Mouse (Mus musculus) heart, postnatal 14 days (tissue): ENCODE measurements at regions not wholly inside any gene's neighbourhood (a gene's known extent, or its start where the extent isn't known, plus 50 kb on each side); places are given as distances from the start of the nearest gene placed in this dataset.

Source experiments
- DNase-seq, 2 experiments: peaks; one replicate each; pipeline ENCODE4 v3.0.0; 2021 to 2022
- intact Hi-C: fragments of 180-260 bp; cut with DNase I; formaldehyde crosslinking; loops from one replicate; pipeline ENCODE4 v1.15.1; 2025

DNA sequence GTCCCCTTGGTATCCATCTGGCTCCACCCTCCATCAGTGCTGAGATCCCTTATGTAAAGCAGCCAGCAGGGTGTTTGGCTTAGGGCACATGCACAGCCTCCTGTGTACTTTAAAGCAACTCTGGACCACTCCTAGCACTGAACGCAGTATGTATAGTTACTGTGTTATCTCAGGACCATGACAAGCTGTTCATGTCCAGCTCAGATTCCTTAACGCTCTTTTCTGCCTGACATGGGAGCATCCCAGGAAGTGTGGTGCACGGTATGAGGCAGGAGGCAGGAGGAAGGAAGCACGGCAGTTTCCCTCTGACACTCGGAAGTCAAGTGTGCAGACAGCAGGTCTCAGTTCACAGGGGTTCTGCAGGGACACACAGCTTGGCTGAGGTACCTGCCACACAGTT, 163.1 kb upstream of the Msx2 start:
- no peak for DNase-seq
- intact Hi-C loops = no loop called here

DNA sequence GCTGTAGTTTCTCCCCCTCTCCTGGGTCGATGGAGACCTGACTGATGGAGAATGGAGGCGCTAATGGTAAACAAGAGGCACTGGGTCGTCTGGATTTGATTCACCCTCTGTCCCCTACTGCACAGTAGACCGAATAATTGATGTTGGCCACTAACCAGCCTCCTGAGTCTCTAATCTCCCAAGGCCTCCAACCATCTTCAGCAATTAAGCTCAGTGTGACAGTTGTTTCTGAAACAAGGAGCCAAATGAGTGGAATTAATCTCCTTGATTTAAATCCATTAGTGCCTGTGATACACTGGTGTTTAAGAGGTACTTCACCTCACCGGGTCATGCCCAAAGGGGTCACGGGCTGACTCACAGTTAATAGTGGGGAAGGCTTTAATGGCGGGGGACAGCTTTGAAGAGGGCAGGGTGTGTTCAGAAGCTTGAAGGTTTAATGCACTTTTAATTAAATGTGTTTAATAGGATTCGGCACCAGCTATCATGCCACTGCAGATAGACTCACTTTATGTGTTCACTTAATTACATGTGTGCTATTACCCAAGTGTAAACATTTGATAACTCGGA, 161.8 kb upstream of the Msx2 start:
- intact Hi-C loops = no loop called here
- DNase-seq = no peak

DNA sequence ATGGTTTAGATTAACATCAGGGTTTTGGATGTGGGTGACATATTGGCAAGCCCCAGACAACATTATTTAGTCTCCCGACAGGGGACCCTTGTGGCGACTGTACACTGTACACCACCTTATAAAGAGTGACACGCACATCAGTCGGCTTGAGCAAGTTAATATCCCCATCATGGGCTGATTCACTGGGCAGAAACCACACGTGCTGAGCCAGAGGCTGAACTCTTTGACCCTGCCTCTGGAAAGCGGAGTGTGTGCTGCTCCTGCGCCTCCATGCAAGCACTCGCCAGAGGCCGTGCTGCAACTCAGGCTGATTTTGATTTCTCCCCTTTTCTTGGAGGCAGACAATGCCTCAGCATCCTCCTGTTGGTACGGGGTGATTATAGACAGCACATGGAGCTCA, 125.2 kb upstream of the Msx2 start:
- no peak for DNase-seq
- intact Hi-C loops = no loop called here

DNA sequence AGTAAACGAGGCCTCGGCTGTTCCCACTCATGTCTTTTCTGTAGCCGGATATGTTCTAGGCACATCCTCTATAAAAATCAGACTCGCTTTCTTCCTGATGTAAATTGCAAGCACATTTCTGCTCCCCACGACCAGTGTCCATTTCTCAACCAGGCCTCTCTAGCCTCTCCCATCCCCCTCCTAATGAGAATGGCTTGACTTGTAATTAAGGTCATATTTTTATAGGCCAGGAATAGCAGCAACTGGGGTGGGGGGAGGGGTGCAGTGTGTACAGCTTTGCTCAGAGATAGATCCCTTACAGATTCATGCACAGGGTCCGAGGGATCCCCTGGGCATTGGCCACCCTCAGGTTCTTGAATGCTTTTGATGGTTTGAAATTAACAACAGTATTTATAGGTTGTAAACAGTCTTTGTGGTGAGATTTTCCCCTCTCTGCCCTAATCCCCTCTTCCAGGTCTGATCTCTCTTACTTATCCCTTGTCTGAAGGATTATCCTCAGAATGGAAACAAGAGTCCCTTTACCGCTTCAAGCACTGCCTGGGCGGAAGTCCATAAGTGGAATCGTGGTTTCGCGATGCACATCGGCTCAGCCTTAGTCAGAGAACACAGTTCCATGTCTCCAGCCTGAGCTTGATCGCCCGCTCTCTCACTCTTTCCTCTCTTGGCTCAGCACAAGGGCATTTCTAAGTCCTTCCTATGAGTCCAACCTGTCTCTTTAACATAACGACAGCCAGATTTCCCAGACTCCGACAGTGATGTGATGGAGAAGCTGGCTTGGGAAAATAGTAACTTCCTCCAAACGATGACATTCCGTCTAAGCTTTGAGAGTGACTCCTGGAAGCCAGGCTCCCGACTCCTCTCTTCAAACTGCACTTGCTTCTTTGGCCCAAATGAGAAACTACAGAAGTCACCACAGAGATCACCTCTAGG, 124.3 kb upstream of the Msx2 start:
- intact Hi-C loops = no loop called here
- DNase-seq = no peak

DNA sequence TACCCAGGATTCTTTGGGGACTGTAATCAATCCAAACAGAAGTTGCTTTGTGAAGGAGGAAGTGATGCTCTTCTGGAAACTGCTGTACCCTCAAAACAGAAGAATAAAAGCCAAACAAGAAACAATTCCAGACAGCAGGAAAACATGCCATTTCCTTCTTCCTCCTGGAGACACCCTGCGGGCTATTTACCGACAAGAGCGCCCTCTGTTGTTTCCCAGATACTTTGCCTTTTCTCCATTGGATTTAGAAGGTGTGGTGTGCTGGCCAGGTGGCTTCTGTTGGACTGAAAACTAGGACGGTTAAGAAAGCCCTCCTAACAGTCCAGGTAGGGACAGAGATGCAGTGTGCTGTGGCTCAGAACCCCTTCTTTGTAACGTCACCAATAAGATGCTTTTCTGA, 119.9 kb upstream of the Msx2 start:
- DNase-seq = peak in 1 of 2 experiments; percentile 16
- intact Hi-C loops = loop anchor here (5.0 kb wide), 1 partner anchor 130 kb away; no protein-coding TSS in a partner anchor

DNA sequence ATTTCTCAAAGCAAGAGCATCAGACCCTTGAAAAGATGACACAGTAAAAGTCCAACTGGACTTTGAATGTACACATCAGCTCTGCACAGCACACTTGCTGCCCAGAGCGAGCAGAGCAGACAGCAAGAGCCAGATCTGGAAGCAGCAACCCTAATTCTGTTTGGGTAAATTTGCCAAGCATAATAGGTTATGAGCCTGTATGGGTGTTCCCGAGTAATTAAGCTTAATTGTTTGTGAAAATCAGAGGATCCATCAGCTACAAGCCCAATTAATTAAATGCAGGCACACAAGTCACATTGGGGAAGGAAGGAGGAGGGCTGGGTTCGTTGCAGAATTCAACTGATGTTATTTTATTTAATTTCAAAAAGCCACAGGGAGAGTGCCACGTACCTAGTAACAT, 113.9 kb upstream of the Msx2 start:
- intact Hi-C loops = no loop called here
- no peak for DNase-seq

DNA sequence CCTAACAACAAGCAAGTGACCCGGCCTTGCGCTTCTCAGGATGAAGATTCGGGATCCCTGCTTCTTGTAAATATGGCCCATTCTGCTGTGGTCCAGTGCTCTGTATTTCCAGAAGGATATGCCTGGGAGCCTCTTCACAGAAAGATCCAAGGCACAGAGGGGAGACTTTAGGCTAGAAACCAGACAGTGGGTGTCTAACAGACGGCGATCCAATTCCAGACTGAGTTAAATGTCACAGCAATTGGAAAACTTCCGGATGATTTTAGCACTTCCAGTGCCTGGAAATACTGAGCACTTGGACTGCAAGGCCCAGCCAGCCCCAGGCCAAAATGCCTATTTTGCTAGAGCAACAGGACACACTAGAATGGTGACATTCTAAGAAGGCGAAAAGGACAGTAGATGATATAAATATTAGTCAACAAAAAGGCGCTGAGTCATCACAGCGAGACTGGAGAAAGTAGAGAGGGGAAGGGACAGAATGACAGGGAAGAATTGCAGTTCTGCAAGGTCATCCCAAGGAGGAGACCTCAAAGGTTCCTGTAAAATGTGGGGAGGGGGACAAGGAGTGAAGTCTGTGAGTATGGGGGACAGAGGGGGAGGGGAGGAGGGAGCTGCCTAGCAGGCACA, 111.7 kb upstream of the Msx2 start:
- no peak for DNase-seq
- intact Hi-C loops = no loop called here

DNA sequence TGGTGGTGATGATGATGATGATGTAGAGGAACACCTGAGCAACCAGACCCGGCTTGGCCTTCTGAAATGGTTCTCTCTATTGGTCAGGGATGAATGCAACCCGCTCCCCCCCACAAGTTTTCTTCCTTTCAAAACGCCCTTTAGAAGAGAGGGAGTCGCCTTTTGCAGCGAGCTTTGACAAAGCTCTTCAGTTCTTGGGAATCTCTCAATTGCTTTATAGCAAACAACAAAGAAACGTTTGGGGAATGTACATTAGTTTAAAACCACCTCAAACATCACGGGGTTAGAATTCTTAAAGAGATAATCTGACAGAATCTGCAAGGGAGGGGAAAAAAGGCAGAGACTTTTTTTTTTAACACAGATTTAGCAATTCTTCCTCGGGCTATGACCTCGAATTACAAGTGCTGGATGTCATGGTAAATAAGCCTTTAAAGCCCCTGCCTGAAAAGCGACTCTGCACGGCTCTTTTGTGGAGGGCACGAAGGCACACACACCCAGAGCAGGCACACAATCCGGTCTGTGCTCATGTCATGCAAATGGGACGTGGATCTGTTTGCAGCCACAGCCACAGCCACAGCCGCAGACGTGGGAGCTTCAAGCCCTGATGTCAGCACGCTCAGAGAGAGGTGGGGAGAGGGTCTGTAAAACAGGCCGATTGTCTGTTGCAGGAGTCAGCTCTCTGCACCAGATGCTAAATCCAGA, 81.2 kb upstream of the Msx2 start:
- no peak for DNase-seq
- intact Hi-C loops = no loop called here

DNA sequence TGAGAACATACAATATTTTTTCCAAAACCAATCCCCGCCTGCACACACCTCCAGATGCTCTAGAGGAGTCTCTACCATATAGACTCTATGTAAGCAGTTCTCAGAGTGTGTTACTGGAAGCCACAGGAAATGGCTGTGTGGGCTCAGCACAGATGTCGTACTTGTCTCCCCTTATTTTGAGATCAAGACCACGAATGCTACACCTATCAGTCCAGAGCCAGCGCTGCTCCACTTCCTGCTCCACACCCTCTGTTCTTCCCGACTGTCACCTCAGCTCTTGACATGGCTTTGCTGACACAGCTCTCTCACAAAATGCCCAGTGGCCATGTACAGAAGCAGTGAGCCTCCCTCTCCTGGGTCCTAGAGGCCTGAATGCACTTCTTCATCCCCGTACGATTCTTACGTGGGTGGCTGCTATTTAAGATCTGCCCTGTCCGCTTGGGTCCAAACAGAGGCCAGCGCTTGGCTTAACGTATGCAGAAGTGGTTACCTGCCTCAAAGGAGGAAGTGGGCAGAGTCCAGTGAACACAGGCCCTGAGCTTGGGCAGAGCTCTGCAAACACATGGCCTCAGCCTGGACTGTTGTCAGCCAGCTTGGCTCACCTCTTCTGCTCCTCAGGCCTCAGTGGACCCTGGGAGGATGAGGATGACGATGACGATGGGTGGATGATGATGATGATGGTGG, 80.5 kb upstream of the Msx2 start:
- intact Hi-C loops = no loop called here

DNA sequence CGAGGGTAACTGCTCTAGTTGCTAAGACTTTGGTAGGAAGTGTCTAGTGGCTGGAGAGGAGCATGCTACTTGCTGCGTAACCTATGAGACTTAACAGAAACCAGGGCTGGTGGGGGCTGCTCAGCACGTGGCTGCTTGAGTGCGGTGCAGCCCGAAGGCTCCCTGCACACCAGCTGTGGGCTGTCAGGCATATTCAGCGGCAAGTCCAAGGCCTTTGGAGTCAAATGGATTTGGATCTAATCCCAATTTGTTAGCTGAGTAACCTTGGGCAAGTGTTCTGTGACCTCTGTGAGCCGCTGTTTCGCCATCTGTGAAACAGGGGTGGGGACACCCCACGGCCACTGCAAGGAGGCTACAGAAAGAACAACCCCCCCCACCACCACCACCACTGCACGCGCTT, 75.5 kb upstream of the Msx2 start:
- peak; percentile 9 to 33 for DNase-seq
- intact Hi-C loops = no loop called here

More for the DNA sequence above, 80.5 kb upstream of the Msx2 start:
- DNase-seq = no peak

DNA sequence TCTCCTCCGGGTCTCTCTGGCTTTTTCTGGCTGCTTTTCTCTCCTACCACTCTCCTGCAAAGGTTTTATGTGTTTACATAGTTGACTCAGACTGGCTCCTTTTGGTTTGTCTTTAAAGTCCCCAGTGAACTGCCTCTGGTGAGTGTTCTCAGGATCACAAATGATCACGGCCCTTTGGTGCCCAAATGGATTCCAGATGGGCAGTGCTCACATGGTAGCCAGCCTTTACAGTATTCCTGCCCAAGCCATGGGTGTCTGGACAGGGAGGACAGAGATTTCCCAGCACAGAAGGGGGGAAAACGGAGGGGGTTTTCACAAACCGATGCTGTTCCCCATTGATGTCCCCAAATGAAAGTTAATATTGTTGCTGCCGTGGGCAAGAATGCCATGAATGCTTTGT, 70.4 kb upstream of the Msx2 start:
- intact Hi-C loops = no loop called here
- DNase-seq = no peak

DNA sequence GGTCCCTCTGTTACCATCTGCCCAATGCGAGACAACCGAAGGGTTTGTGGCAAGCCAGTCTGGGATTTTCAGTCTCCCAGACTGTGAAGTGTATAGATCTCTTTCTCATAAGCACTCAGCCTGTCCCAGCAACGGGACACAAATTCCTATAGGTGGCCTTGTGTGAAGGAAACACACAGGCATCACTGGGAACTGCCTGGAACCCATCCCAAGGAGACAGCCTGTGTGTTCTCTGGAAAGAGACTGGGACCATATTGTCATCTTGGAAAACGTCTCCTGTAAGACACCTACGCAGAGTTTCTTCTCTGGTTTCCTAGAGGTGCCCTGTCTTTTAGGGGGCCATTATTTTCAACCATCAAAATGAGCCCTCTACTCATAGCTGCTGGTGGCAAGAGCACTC, 66.9 kb upstream of the Msx2 start:
- intact Hi-C loops = no loop called here
- no peak for DNase-seq

DNA sequence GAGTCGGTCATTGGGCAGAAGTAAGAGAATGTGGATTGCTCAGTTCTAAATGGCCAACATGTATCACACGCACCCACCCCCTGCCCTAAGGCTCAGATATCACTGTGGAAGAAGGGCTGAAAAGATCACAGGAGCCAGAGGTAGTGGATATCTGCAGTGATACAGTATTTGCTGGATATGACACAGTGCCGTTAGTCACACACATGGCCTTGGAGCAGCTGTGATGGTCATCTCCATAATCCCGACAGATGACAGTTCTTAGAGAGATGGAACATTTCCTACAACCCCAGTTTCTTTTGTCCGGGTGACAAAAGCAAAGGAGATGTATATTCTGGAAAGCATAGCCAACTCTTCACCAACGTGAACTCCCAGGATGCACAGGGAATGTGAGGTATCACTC, 65.1 kb upstream of the Msx2 start:
- no peak for DNase-seq
- intact Hi-C loops = no loop called here

DNA sequence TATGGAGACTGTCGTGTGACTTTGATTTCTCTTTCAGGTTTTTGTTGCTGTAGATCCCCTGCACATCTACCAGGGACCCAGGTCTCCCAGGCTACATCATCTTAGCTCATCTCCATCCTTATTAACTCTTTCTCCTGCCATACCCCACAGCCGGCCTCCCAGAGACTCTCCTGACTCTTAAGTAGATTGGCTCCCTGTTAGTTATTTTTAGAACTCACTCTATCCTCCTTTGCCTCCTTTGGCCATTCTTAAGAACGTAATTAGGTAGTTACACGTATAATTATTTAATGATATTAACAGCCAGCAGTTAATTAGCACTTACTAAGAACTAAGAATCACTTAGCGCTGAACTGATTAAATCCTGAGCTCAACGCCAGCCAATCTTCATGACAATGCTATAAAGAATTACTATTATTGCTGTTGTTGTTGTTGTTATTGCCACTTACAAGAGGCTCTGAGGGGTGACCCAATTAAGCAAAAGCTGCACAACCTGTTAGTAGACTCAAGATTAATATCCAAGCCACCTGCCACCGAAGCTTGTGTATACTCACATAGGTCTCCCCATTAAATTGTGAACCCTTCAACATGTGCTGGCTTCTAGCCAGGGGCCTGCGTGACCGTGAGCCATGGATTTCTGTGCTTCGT, 63.0 kb upstream of the Msx2 start:
- DNase-seq = no peak
- intact Hi-C loops = no loop called here

DNA sequence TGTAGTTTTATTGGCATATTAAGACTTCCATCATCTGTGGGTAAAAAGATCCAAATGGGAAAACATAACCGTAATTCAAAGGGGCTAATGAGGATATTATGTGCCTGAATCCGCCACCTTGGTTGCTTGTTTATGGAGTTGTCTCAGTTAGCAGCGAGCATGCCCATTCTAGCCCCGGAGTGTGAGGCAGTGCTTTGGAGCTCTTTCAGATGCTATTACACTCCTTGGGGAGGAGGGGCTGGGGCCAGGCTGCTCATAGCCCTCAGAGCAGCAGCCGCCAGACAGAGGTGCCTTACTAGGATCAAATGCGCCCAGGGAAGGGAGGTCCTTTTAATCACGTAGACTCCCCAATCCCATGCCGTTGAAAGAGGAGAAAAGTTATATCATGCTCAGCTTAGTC, 60.9 kb upstream of the Msx2 start:
- no peak for DNase-seq
- intact Hi-C loops = no loop called here

DNA sequence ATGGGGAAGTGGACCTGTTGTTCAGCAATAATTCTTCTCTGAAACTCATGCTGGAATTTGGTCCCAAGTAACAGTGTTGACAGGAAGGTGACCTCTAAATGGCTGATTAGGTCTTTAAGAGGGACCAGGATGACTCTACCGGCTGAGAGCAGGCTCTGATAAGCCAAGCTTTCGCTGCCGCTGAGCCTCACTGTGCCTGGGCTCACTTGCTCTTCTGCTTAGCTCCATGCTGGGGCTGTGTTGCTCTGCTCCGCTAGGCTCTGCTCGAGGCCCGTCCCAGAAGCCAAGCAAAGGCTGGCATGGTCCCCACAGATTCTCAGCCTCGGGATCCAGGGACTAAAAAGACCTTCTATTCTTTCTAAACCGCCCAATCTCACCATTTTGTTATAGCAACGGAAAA, 54.0 kb upstream of the Msx2 start:
- peak in 1 of 2 experiments; percentile 2 for DNase-seq
- intact Hi-C loops = no loop called here

DNA sequence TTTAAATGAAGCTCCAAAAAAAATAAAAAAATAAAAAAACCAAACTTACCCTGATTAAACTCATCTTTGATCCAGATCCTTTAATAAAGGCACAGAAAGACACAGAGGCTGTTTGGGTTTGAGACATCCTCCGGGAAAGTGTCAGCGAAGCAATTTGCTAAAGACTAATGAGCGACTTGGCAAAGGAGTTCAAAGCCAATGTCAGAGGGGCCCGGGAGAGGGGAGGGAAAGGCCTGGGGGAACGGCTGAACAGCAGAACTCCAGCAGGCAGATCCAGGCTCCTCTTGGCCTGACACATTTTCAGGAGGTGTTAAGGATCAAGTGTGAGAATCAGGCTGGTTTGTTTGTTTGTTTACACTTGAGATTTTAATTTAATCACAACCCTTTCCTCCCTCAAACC, 49.9 kb upstream of the Msx2 start:
- intact Hi-C loops = no loop called here
- no peak for DNase-seq
